Mouse (Mus musculus) gastrocnemius, adult 2 months (tissue): Measurements from ENCODE around the gene Kdm1a. TPM values are rescaled to one million over a fixed set of nuclear protein-coding genes. Genes with fewer than 3 reads are reported as not detected.

Source experiments
- DNase-seq: peaks from one replicate; pipeline ENCODE4 v3.0.0; 2022
- H3K27ac ChIP-seq: fragments of 200-600 bp; 2 replicates; pipeline ENCODE4 v1.8.1; 2022; ENCODE audit warnings: mild to moderate bottlenecking
- H3K4me3 ChIP-seq: fragments of 200-600 bp; 2 replicates; pipeline ENCODE4 v1.8.1; 2022; ENCODE audit warnings: mild to moderate bottlenecking, moderate library complexity
- CTCF ChIP-seq: fragments of 200-600 bp; IDR thresholded peaks from 2 replicates; pipeline ENCODE4 v1.8.1; 2022; ENCODE audit warnings: antibody characterized with exemption, mild to moderate bottlenecking, moderate library complexity
- intact Hi-C: fragments of 180-260 bp; cut with DNase I; formaldehyde crosslinking; loops from one replicate; pipeline ENCODE4 v1.15.1; 2025
- long read RNA-seq, 2 experiments: library from polyadenylated mRNA; stranded (forward); transcript quantifications; one replicate each; pipeline ENCODE4 v2.0.0; 2021
- total RNA-seq, 2 experiments: library from RNA; stranded (reverse); gene quantifications; 2 replicates each; pipeline ENCODE4 v1.2.3; 2021

Kdm1a gene
- 10 to 100 TPM; 18.2 to 20.0 TPM for total RNA-seq
- long read RNA-seq, experiment 1, transcript Kdm1a-202 (20 exons, 3,028 nt) = minor isoform, 18 of 51 reads
- long read RNA-seq, experiment 1, transcript Kdm1a-203 (19 exons, 3,008 nt) = major isoform, 21 of 51 reads
- long read RNA-seq, experiment 1, partial matches to known transcripts = 1 of 51 reads
- long read RNA-seq, experiment 1, other reads (novel, unspliced or antisense) = 11 of 51 reads
- long read RNA-seq, experiment 2, transcript Kdm1a-203 (19 exons, 3,008 nt) = minor isoform, 19 of 40 reads
- long read RNA-seq, experiment 2, transcript Kdm1a-202 (20 exons, 3,028 nt) = major isoform, 20 of 40 reads
- long read RNA-seq, experiment 2, partial matches to known transcripts = 0 of 40 reads
- long read RNA-seq, experiment 2, other reads (novel, unspliced or antisense) = 1 of 40 reads

- peak within 1 kb of the TSS; percentile 99 for H3K4me3 ChIP-seq
- peak within 1 kb of the TSS; percentile 89 for H3K27ac ChIP-seq
- intact Hi-C loops = loop anchor here (5.0 kb wide), 1 partner anchor 145 kb away; no protein-coding TSS in a partner anchor
- DNase-seq = peak; percentile 97
- peak; percentile 98 for TF ChIP-seq CTCF
Measured at GRCm38 (mm10) chr4:136602568-136602967, at the start of gene Kdm1a. Gene Kdm1a (minus strand): TSS chr4:136602723.

GRCm38 (mm10) chr4:136651882-136652527 lies 49.5 kb upstream of the Kdm1a start:
- no peak for DNase-seq
- TF ChIP-seq CTCF = no peak
- no peak overlapping the region for H3K4me3 ChIP-seq
- intact Hi-C loops = no loop called here
- H3K27ac ChIP-seq = no peak overlapping the region

- peak; percentile 94; the same call in 1 of the 2 replicates for TF ChIP-seq CTCF
- H3K27ac ChIP-seq = no peak overlapping the region
Measured at GRCm38 (mm10) chr4:136651357-136651811, 48.9 kb upstream of the Kdm1a start.

GRCm38 (mm10) chr4:136650261-136650660 lies 47.7 kb upstream of the Kdm1a start:
- intact Hi-C loops = no loop called here
- TF ChIP-seq CTCF = no peak
- DNase-seq = no peak
- Histone ChIP-seq H3K4me3 (no peak overlapping the region), H3K27ac (no peak overlapping the region)

More at GRCm38 (mm10) chr4:136651357-136651811, 48.9 kb upstream of the Kdm1a start:
- DNase-seq = no peak
- H3K4me3 ChIP-seq = no peak overlapping the region
- intact Hi-C loops = no loop called here

GRCm38 (mm10) chr4:136649480-136650196 lies 47.1 kb upstream of the Kdm1a start:
- no peak overlapping the region for H3K27ac ChIP-seq
- intact Hi-C loops = no loop called here
- H3K4me3 ChIP-seq = no peak overlapping the region
- no peak for TF ChIP-seq CTCF
- no peak for DNase-seq

- no peak overlapping the region for H3K27ac ChIP-seq
- intact Hi-C loops = no loop called here
- no peak overlapping the region for H3K4me3 ChIP-seq
- TF ChIP-seq CTCF = peak; percentile 91
- DNase-seq = peak; percentile 73
Measured at GRCm38 (mm10) chr4:136648922-136649479, 46.5 kb upstream of the Kdm1a start.

GRCm38 (mm10) chr4:136638890-136639289 lies 36.4 kb upstream of the Kdm1a start:
- TF ChIP-seq CTCF = no peak
- H3K4me3 ChIP-seq = no peak overlapping the region
- intact Hi-C loops = no loop called here
- DNase-seq = no peak
- H3K27ac ChIP-seq = no peak overlapping the region

- intact Hi-C loops = no loop called here
- DNase-seq = no peak
- no peak for TF ChIP-seq CTCF
- H3K27ac ChIP-seq = no peak overlapping the region
- H3K4me3 ChIP-seq = no peak overlapping the region
Measured at GRCm38 (mm10) chr4:136638230-136638750, 35.8 kb upstream of the Kdm1a start.

GRCm38 (mm10) chr4:136637563-136638229 lies 35.2 kb upstream of the Kdm1a start:
- Histone ChIP-seq H3K27ac (no peak overlapping the region), H3K4me3 (peak overlapping the region; percentile 60)
- DNase-seq = no peak
- intact Hi-C loops = no loop called here
- no peak for TF ChIP-seq CTCF

GRCm38 (mm10) chr4:136636983-136637562 lies 34.5 kb upstream of the Kdm1a start:
- TF ChIP-seq CTCF = no peak
- H3K4me3 ChIP-seq = peak overlapping the region; percentile 60
- intact Hi-C loops = no loop called here

GRCm38 (mm10) chr4:136636511-136636910 lies 34.0 kb upstream of the Kdm1a start:
- no peak for DNase-seq
- intact Hi-C loops = no loop called here
- H3K4me3 ChIP-seq = no peak overlapping the region
- TF ChIP-seq CTCF = no peak
- H3K27ac ChIP-seq = no peak overlapping the region

More at GRCm38 (mm10) chr4:136636983-136637562, 34.5 kb upstream of the Kdm1a start:
- no peak for DNase-seq
- H3K27ac ChIP-seq = no peak overlapping the region
